Mouse (Mus musculus) kidney, postnatal 4 days (tissue): ENCODE results near the gene Spns3.
"Not testable (repeated sequence)": the region's sequence is repeated elsewhere in the genome, so short reads cannot be mapped to it uniquely, and the experiment has no call there.

Experiments
- DNase-seq, 2 experiments: peaks; one replicate each; pipeline ENCODE4 v3.0.0; 2021; ENCODE audit warnings: mixed read lengths in 2 of 2

Spns3 gene

GRCm38 (mm10) chr11:72556953-72557352 is 6.6 kb upstream of the Spns3 start:
- DNase-seq, result no peak

DNA sequence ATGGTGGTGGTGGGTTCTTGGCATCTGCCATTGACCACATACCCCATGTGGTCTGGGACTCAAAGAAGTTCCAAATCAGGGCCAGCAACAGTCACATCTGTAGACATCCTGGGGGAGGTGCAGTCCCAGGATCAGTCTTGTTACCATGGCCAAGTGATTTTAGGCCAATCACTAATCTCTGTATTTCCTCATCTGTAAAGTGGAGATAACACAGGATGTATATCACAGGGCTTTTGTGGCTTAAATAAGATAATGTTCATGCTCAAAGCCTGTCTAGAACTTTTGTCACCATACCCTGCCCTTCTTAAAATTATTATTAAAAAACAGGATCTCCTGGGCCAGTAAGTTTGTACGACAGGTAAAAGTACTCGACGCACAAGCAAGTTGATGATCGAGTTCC is 6.2 kb upstream of the Spns3 start:
- no peak for DNase-seq

DNA sequence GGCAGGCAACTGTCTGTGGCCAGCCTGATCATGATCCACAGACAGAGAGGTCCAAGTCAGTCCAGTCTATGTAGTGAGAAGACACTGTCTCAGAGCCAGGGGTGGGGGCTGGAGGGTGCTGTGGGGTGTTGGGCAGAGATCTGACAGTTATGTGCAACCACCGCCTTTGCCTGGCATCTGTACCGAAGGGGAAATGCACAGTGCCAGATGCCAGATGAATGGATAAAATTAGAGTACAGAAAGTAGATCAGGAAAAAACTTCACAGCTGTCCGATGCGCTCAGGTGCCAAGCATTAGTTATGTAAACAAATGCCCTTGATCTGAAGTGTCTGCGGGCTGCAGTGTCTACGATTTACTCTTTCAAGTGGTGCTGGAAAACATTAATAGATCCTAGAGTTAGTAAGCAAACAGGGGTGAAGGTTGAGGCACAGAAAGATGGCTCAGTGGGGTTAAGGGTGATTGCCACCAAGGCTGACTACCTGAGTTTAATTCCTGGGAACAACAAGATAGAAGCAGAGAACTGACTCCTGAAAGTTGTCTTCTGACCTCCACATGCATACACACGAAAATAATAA is 1.3 kb upstream of the Spns3 start:
- DNase-seq, result no peak

DNA sequence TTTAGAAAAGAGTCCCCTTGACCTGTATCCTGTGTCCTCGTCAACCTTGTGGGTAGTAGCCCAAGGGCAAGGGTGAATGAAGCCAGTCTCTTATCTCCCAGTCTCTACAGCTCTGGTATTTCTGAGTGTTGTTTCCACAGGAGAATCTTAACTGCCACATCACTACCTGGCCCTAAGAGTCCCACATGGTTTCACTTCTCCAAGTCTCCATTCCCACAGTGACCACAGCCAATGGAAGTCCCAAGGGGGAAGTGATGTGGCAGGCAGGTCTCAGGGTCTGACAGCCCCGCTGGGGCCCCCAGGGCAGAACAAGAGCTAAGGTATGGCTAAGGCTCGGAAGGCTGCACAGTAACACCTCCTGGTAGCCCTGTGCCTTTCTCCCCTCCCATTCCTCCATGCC is 3.1 kb downstream of the Spns3 start:
- DNase-seq, result no peak

- no peak for DNase-seq
These were observed 5.6 kb downstream of the Spns3 start for GRCm38 (mm10) chr11:72544716-72545115.

DNA sequence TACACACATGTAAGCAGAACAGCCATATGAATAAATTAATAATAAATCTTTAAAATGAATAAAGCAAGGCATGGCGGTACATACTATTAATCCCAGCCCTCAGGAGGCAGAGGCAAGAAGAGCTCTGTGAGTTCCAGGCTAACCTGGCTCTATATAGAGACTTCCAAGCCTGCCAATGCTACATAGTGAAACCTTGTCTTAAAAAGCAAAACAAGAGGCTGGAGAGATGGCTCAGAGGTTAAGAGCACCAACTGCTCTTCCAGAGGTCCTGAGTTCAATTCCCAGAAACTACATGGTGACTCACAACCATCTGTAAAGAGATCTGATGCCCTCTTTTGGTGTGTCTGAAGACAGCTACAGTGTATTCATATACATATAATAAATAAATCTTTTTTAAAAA is 6.6 kb downstream of the Spns3 start:
- DNase-seq, result not testable (repeated sequence)

DNA sequence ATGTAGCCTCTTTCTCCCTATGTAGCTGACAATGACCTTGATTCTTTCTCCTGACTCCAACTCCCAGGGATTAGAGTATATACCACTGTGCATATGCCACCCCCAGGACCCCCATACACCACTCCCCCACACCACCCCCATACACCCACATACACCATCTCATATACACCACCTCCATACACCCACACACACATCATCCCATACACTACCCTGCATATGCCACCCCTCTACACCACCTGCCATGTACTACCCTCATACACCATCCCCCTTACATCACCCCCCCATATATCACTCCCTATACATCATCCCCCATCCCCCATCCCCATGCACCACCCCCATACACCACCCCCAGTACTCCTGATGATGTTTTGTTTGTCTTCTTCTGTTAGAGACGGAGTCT is 7.7 kb downstream of the Spns3 start:
- DNase-seq, result no peak

DNA sequence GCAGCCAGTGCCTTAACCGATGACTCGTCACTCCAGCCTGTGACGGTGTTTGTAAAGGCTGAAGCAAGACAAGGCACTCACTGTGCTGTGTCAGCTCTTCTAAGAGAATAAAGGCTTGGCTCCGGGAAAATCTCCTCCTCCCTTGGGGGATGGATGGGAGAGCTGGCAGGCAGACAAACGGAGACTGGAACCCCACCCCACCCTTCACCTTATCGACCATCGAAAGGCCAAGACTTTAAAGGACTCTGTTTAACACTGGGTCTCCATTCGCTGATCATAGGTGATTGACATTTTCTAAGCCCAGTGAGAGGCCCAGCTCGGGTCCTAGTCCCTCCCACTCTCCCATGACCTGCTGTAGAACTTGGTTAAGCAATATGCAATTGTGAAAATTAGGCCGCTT is 8.4 kb downstream of the Spns3 start:
- DNase-seq, result no peak

GRCm38 (mm10) chr11:72540437-72540836 is 9.9 kb downstream of the Spns3 start:
- no peak for DNase-seq

GRCm38 (mm10) chr11:72538811-72539210 is 11.5 kb downstream of the Spns3 start:
- no peak for DNase-seq

DNA sequence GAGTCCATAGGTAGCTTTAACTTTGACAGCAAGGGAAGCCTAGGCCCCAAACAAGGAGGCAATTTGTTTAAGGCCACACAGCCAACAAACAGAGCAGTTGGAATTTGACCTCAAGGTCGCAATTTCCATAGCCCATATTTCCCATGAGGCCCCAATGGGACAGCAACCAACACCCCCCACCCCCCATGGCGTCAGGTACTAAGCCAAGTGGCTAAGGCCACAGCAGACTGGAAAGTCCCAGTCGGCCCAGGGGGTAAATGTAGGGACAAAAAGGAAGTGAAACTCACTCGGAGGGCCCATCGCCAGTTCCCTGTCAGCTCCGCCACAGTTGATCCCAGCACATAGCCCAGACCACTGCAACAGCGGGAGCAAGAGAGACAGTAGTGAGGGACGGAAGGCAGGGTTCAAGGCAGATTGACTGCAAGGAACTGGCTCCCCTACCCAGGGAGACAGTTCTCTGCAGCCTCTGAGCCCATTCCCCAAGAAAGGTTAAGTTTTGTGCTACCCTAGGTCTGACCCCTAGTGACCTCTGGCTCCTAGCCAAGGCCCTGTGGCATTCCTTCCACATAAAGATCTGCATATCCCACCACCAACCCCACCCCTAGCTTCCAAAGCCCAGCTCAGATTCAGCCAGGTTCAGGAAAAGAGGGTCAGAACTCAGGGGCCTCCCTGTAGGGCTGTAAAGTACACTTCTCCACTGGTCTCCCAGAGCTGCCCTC is 12.1 kb downstream of the Spns3 start:
- peak; percentile 40 to 55 for DNase-seq

DNA sequence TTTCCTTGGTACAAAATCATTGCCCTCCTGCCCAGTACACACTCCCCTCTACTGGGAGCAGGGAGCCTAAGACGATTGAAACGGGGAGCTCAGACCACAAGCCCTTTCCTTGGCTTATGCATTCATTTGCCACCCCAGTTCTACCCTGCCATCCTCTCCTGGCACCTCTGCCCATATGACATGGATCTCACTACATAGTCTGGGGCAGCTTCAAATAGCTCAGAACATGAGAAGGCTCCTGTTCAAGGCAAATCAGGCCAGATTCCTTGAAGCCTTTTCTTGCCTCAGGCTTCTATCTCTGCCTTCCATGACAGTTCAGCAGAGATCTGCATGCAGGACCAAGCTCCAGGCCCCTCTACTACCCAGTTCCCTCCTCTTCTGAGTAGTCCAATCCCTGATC is 12.8 kb downstream of the Spns3 start:
- DNase-seq, result no peak

GRCm38 (mm10) chr11:72535519-72535918 is 14.8 kb downstream of the Spns3 start:
- DNase-seq, result peak; percentile 36 to 38

- DNase-seq, result no peak
These were observed 17.4 kb downstream of the Spns3 start for GRCm38 (mm10) chr11:72532890-72533289.

DNA sequence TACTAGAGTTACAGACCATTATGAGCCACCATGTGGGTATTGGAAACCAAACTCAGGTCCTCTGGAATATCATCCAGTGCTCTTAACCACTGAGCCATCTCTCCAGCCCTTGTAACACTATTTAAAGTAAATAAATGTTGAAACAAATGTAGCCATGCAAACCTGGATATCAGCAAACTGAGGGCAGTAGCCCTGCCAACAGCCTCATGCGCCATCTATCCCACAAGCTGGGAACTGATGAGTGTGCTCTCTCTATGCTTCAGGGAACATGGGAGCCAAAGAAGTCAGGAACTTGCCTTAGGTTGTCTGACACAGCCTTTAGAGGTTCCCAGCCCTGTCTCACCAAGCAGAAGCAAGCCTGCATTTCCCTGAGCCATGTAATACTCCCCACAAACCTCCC is 18.7 kb downstream of the Spns3 start:
- DNase-seq, result peak; percentile 24 to 35

DNA sequence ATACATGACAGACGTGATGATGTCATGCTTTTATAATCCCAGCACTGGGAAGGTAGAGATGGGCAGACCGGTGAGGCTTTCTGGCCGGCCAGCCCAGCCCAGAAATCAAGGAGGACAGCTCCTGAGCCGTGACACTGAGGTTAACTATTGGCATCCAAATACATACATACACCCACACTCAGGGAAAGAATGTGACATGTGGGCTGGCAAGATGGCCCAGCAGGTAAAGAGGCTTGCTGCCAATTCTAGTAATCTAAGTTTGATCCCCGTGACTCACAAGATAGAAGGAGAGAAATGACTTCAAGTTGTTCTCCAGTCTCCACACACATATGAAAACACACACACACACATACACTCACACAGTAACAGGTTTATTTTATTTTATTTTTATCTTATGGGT is 19.2 kb downstream of the Spns3 start:
- no peak for DNase-seq

DNA sequence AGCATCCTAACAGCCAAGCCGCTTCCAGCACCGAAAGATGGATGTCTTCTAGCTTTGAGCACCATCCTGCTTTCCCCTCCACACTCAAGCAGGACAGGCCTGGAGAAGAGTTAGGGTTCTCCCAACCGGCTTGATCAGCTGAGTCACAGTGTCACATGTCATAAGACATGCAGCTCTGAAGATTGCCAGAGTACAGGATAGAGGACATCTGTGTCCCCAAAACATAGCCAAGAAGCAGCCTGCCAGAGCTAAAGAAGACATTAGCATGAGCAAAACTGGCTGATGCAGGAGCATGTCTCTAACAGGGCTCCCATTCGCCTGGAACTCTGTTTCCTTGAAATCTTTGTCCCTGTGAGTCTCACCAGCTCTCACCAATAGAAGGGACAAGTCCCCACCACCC is 24.1 kb downstream of the Spns3 start:
- no peak for DNase-seq

- no peak for DNase-seq
These were observed 26.6 kb downstream of the Spns3 start for GRCm38 (mm10) chr11:72523711-72524110.

GRCm38 (mm10) chr11:72522616-72523041 is 27.7 kb downstream of the Spns3 start:
- DNase-seq, result peak; percentile 55 to 60

- no peak for DNase-seq
These were observed 28.4 kb downstream of the Spns3 start for GRCm38 (mm10) chr11:72521598-72522541.

GRCm38 (mm10) chr11:72519895-72520294 is 30.4 kb downstream of the Spns3 start:
- no peak for DNase-seq

GRCm38 (mm10) chr11:72519189-72519588 is 31.1 kb downstream of the Spns3 start:
- no peak for DNase-seq

DNA sequence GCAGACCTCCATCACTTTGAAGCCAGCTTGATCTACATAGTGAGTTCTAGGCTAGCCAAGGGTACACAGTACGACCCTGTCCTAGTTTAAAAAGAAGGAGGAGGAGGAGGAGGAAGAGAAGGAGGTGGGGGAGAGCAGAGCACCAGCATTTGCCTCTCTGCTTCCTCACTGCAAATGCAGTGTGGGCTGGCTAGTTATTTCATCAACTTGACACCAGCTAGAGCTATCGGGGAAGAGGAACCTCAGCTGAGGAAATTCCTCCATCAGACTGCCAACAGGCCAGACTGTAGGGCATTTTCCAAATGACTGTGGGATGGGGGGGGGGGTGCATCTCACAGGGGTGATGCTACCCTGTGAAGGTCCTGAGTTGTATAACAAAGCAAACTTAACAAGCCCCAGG is 31.9 kb downstream of the Spns3 start:
- DNase-seq, result no peak

DNA sequence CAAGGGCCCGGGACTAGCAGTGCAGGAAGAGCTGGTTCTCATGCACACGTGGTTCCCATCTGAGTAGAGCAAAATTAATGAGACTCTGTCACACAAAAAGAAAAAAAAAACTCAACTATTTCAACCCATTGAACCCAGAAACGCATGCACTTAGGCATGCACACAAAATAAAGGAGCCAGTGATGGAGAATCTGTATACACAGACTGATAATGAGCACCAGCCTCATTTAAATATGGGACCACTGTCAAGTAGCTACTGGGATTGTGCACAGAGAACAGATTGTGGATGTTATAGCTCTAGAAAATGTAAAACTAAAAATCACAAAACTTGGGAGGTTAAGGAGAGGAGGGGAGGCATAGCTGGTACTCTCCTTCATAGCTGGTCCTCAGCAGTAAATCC is 35.3 kb downstream of the Spns3 start:
- DNase-seq, result no peak
